ENCODE assay signal across 26 mouse cellular contexts in genomic region chr11:72130905-72131304, GRCm38 (mm10). TPM values are rescaled to one million over a fixed set of nuclear protein-coding genes. Genes with fewer than 3 reads are reported as not detected.
A peak's percentile ranks its signal among the peaks of the same experiment; 100 is the strongest.
DNase-seq lines count a peak whose midpoint lies in the region; ATAC-seq and TF ChIP-seq lines count a peak whose summit lies in the region.
"Had no signal": no experiment of that assay in that cellular context is flagged by ENCODE, and none has a peak within 500 bp of the region (broad histone marks: within the 10 kb centered on the region; RNA-seq: fewer than 3 reads in every experiment).

No protein-coding gene starts in this region.

- no peak for ATAC-seq in heart, embryonic 15.5 days (replicated peaks; ENCODE audit: insufficient number of reproducible peaks, insufficient read depth, low FRiP score, low read depth)
- ATAC-seq in lung, embryonic 15.5 days (ENCODE audit: borderline replicate concordance, extremely low read depth, low FRiP score, low TSS enrichment): no peak
- ATAC-seq: forebrain, embryonic 16.5 days; midbrain, embryonic 15.5 days; Patski had no signal

- DNase-seq in gastrocnemius, adult 2 months: no peak
- DNase-seq in gastrocnemius, postnatal 4 days (ENCODE audit: low spot score in 2 of 2): no peak
- DNase-seq in heart, postnatal 36 days: no peak
- no peak for DNase-seq in lung, adult 2 months
- DNase-seq in urinary bladder, postnatal 10 days (ENCODE audit: low spot score): no peak
- DNase-seq: adrenal gland, postnatal 10 days; kidney, adult 9 months; kidney, postnatal 14 days; layer of hippocampus, adult 9-11 months; lung, postnatal 10 days; thymus, adult 18-20 months; thymus, postnatal 25 days had no signal

- no peak overlapping the region for H3K4me3 ChIP-seq in gastrocnemius, adult 2 months
- H3K4me3 ChIP-seq in heart, embryonic 15.5 days: no peak overlapping the region
- H3K4me3 ChIP-seq in lung, embryonic 15.5 days: no peak overlapping the region
- no peak overlapping the region for H3K4me3 ChIP-seq in lung, adult 2 months (replicated peaks; ENCODE audit: extremely low read depth, low read depth, low read length)
- H3K4me3 ChIP-seq: erythroblast, embryonic 14.5 days; hindbrain, embryonic 13.5 days; limb, embryonic 12.5 days; liver, embryonic 15.5 days; midbrain, embryonic 15.5 days; neural tube, embryonic 15.5 days; stomach, embryonic 15.5 days had no signal

- peaks cover 50% of the 10 kb centered on the region for H3K4me1 ChIP-seq in heart, embryonic 15.5 days (replicated peaks)
- peaks cover 54% of the 10 kb centered on the region for H3K4me1 ChIP-seq in lung, embryonic 15.5 days
- H3K4me1 ChIP-seq in lung, adult 2 months (ENCODE audit: control insufficient read depth, insufficient read depth, low read length): peaks cover 44% of the 10 kb centered on the region

- H3K9me3 ChIP-seq in heart, embryonic 15.5 days (replicated peaks): no peaks in the 10 kb centered on the region
- no peaks in the 10 kb centered on the region for H3K9me3 ChIP-seq in lung, embryonic 15.5 days
- H3K9me3 ChIP-seq: hindbrain, embryonic 13.5 days; limb, embryonic 12.5 days; liver, embryonic 15.5 days; midbrain, embryonic 10.5 days; midbrain, embryonic 15.5 days; neural tube, embryonic 15.5 days; stomach, embryonic 15.5 days had no signal

- WGBS in heart, embryonic 15.5 days: 79% methylated on average over 3 of the region's 3 CpGs
- 76% methylated on average over 3 of the region's 3 CpGs for WGBS in lung, embryonic 15.5 days
- whole genome bisulfite sequencing in lung, adult 2 months: 87% methylated on average over 3 of the region's 3 CpGs

- TF ChIP-seq POLR2A in lung, adult 2 months (IDR thresholded peaks at IDR 0.05; ENCODE audit: borderline replicate concordance, extremely low read depth, low read depth, low read length): no peak

- no peak overlapping the region for H3K9ac ChIP-seq in heart, embryonic 15.5 days
- no peak overlapping the region for H3K9ac ChIP-seq in lung, embryonic 15.5 days
- H3K9ac ChIP-seq: hindbrain, embryonic 13.5 days; limb, embryonic 12.5 days; liver, embryonic 15.5 days; midbrain, embryonic 15.5 days; neural tube, embryonic 15.5 days; stomach, embryonic 15.5 days had no signal

- intact Hi-C loops in gastrocnemius, adult 2 months (cut with DNase I): no loop called here
- intact Hi-C loops in heart, postnatal 36 days (cut with DNase I): loop anchor here (5.0 kb wide), 2 partner anchors 64 to 79 kb away; no protein-coding TSS in a partner anchor

- H3K27me3 ChIP-seq in heart, embryonic 15.5 days: peaks cover 25% of the 10 kb centered on the region
- peaks cover 24% of the 10 kb centered on the region for H3K27me3 ChIP-seq in lung, embryonic 15.5 days
- H3K27me3 ChIP-seq: Patski had no signal

- no peak for TF ChIP-seq CTCF in gastrocnemius, adult 2 months (IDR thresholded peaks at IDR 0.05)
- no peak for TF ChIP-seq CTCF in lung, adult 2 months (IDR thresholded peaks at IDR 0.05; ENCODE audit: insufficient read depth, low read length)

- peak overlapping the region; percentile 88 for H3K27ac ChIP-seq in gastrocnemius, adult 2 months
- peak overlapping the region; percentile 89 for H3K27ac ChIP-seq in heart, embryonic 15.5 days
- peak overlapping the region; percentile 94 for H3K27ac ChIP-seq in lung, embryonic 15.5 days
- H3K27ac ChIP-seq: hindbrain, embryonic 13.5 days; limb, embryonic 12.5 days; liver, embryonic 15.5 days; midbrain, embryonic 10.5 days; midbrain, embryonic 15.5 days; neural tube, embryonic 15.5 days; stomach, embryonic 15.5 days had no signal

- H3K4me2 ChIP-seq in heart, embryonic 15.5 days: no peak overlapping the region
- no peak overlapping the region for H3K4me2 ChIP-seq in lung, embryonic 15.5 days
- H3K4me2 ChIP-seq: hindbrain, embryonic 13.5 days; neural tube, embryonic 15.5 days had no signal

- no peaks in the 10 kb centered on the region for H3K36me3 ChIP-seq in heart, embryonic 15.5 days
- no peaks in the 10 kb centered on the region for H3K36me3 ChIP-seq in lung, embryonic 15.5 days
- H3K36me3 ChIP-seq: hindbrain, embryonic 13.5 days; limb, embryonic 12.5 days; liver, embryonic 15.5 days; midbrain, embryonic 10.5 days; midbrain, embryonic 15.5 days; neural tube, embryonic 15.5 days; stomach, embryonic 15.5 days had no signal

RNA-seq across cellular contexts. Expression of gene Pitpnm3, which starts 4.7 kb away (rescaled TPM):
- 1 to 10 TPM; 1.7 to 2.2 TPM for total RNA-seq in gastrocnemius, adult 2 months (2021)
- 1 to 10 TPM; 1.4 to 1.5 TPM for total RNA-seq in gastrocnemius, postnatal 4 days (2021)
- 0.21 and 0.55 TPM in 2 replicates for polyA plus RNA-seq in heart, embryonic 15.5 days (2015; fragmentation: Nextera tagmentation; extraction: Ambion mirVana)
- 1 to 10 TPM; 1.5 to 1.8 TPM for total RNA-seq in heart, postnatal 36 days (2021)
- polyA plus RNA-seq in lung, embryonic 15.5 days (2015; fragmentation: Nextera tagmentation; extraction: Ambion mirVana): 1.8 and 1.9 TPM in 2 replicates
- 26.9 and 30.0 TPM in 2 replicates for polyA plus RNA-seq in lung, adult 2 months (2012; rRNA removed)
- total RNA-seq: megakaryocyte progenitor cell, adult 5-6 weeks; MEL had no signal
- polyA plus RNA-seq: erythroblast, embryonic 14.5 days; liver, embryonic 15.5 days had no signal
